Mouse (Mus musculus) midbrain, embryonic 16.5 days (tissue): ENCODE results near the gene Aurkaip1. TPM values are rescaled to one million over a fixed set of nuclear protein-coding genes. Genes with fewer than 3 reads are reported as not detected.
"Not testable (repeated sequence)": the region's sequence is repeated elsewhere in the genome, so short reads cannot be mapped to it uniquely, and the experiment has no call there.

Experiments
- ATAC-seq: fragments of 200-750 bp; cut with Nextera tagmentation; 2 replicates; pipeline ENCODE4 v1.8.0; 2017; ENCODE audit warnings: moderate TSS enrichment
- H3K27ac ChIP-seq: fragments of 300-500 bp; sonication (generic); 2 replicates; pipeline ENCODE4 v1.5.1; 2014; ENCODE audit warnings: mild to moderate bottlenecking, low read length, mixed read lengths
- H3K27me3 ChIP-seq: fragments of 300-500 bp; sonication (generic); 2 replicates; pipeline ENCODE4 v1.6.1; 2014; ENCODE audit warnings: low read depth, low read length, mixed read lengths; ENCODE audit not compliant: control insufficient read depth, insufficient read depth
- H3K36me3 ChIP-seq: fragments of 300-500 bp; sonication (generic); 2 replicates; pipeline ENCODE4 v1.6.1; 2014; ENCODE audit warnings: mild to moderate bottlenecking, low read length, moderate library complexity, mixed read lengths; ENCODE audit not compliant: control insufficient read depth, insufficient read depth
- H3K4me1 ChIP-seq: fragments of 300-500 bp; sonication (generic); 2 replicates; pipeline ENCODE4 v1.6.1; 2014; ENCODE audit warnings: mild to moderate bottlenecking, low read length, mixed read lengths; ENCODE audit not compliant: control insufficient read depth, insufficient read depth
- H3K4me2 ChIP-seq: fragments of 300-500 bp; sonication (generic); 2 replicates; pipeline ENCODE4 v1.6.1; 2014; ENCODE audit warnings: mild to moderate bottlenecking, low read length, mixed read lengths
- H3K4me3 ChIP-seq: fragments of 300-500 bp; sonication (generic); 2 replicates; pipeline ENCODE4 v1.5.1; 2014; ENCODE audit warnings: low read depth, mild to moderate bottlenecking, low read length, moderate library complexity, mixed read lengths
- H3K9ac ChIP-seq: fragments of 300-500 bp; sonication (generic); 2 replicates; pipeline ENCODE4 v1.6.1; 2014; ENCODE audit warnings: low read depth, low read length, mixed read lengths
- H3K9me3 ChIP-seq: fragments of 300-500 bp; sonication (generic); replicated peaks from 2 replicates; pipeline ENCODE4 v1.6.1; 2014; ENCODE audit warnings: mild to moderate bottlenecking, low read length, mixed read lengths; ENCODE audit not compliant: control insufficient read depth, poor library complexity, severe bottlenecking
- whole genome bisulfite sequencing: fragments of 180-500 bp; shearing (Covaris S2); extraction: QIAGEN DNeasy Blood & Tissue Kit; methylation state at CpG from one replicate; pipeline ENCODE4 v1.1.7; 2014; 5-methylcytosine and 5-hydroxymethylcytosine counted together
- polyA plus RNA-seq: library from polyadenylated mRNA; unstranded; fragments of >200 nt; fragmentation: Nextera tagmentation; extraction: Ambion mirVana; gene quantifications from 2 replicates; pipeline ENCODE4 v1.2.1, GENCODE M21; 2015

The Aurkaip1 gene
- 131 and 134 TPM in 2 replicates for polyA plus RNA-seq

GRCm38 (mm10) chr4:155831205-155831766, at the start of gene Aurkaip1:
Gene Aurkaip1 (plus strand): TSS chr4:155831272.
- ATAC-seq = peak; percentile 95
- no peaks in the 10 kb centered on the region for H3K36me3 ChIP-seq
- no peaks in the 10 kb centered on the region for H3K9me3 ChIP-seq
- H3K27me3 ChIP-seq = no peaks in the 10 kb centered on the region
- peak within 1 kb of the TSS; percentile 77 for H3K4me3 ChIP-seq
- peak within 1 kb of the TSS; percentile 86 for H3K9ac ChIP-seq
- peak within 1 kb of the TSS; percentile 96 for H3K4me2 ChIP-seq
- peaks cover 17% of the 10 kb centered on the region for H3K4me1 ChIP-seq
- under 1% methylated on average over 49 of the region's 49 CpGs for WGBS
- peak within 1 kb of the TSS; percentile 84 for H3K27ac ChIP-seq

DNA sequence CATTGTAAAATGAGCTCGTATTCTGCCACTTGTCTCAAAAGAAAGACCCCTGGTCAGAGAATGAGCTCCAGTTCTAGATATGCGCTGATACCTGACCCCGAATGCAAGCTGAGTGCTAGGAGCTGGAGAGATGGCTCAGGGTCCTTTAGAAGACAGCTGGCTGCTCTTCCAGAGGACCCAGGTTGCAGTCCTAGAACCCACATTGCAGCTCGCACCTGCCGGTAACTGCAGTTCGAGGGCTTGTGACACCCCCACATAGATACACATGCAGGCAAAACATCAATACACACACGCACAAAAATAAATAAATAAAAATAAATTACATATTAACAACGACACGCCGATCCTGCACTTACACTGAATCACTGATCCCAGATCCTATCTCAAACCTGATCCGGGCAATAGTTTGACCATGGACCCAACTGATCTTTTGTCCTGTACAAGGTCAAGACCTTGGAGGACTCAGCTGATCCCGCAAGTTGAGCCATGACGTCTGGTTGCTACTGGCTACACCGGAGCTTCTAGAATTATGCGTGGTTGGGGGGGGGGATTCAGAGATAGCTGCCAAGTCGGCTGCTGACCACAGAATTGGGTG, 47.5 kb upstream of the Aurkaip1 start:
- no peak for ATAC-seq
- no peaks in the 10 kb centered on the region for H3K36me3 ChIP-seq
- peak overlapping the region; percentile 60 for H3K4me3 ChIP-seq
- peak overlapping the region; percentile 75 for H3K4me2 ChIP-seq
- H3K9me3 ChIP-seq = no peaks in the 10 kb centered on the region
- whole genome bisulfite sequencing = 37% methylated on average over 16 of the region's 16 CpGs
- H3K4me1 ChIP-seq = peaks cover 19% of the 10 kb centered on the region
- H3K9ac ChIP-seq = peak overlapping the region; percentile 94
- no peaks in the 10 kb centered on the region for H3K27me3 ChIP-seq
- peak overlapping the region; percentile 89 for H3K27ac ChIP-seq

GRCm38 (mm10) chr4:155784081-155784701, 46.9 kb upstream of the Aurkaip1 start:
- Histone ChIP-seq H3K4me2 (peak overlapping the region; percentile 75), H3K4me3 (peak overlapping the region; percentile 60), H3K36me3 (no peaks in the 10 kb centered on the region), H3K9me3 (no peaks in the 10 kb centered on the region), H3K27me3 (no peaks in the 10 kb centered on the region), H3K9ac (peak overlapping the region; percentile 94), H3K4me1 (peaks cover 19% of the 10 kb centered on the region), H3K27ac (peak overlapping the region; percentile 89)
- WGBS = under 1% methylated on average over 51 of the region's 52 CpGs
- peak; percentile 92 for ATAC-seq

- 79% methylated on average over 10 of the region's 10 CpGs for WGBS
- Histone ChIP-seq H3K4me1 (peaks cover 19% of the 10 kb centered on the region), H3K9ac (peak overlapping the region; percentile 43; the same call in 1 of the 2 replicates), H3K27me3 (no peaks in the 10 kb centered on the region), H3K27ac (no peak overlapping the region), H3K36me3 (no peaks in the 10 kb centered on the region), H3K4me2 (peak overlapping the region; percentile 28; the same call in 1 of the 2 replicates), H3K4me3 (no peak overlapping the region), H3K9me3 (no peaks in the 10 kb centered on the region)
- ATAC-seq = no peak
Measured at GRCm38 (mm10) chr4:155785246-155785645, 45.8 kb upstream of the Aurkaip1 start.

GRCm38 (mm10) chr4:155785819-155786218, 45.3 kb upstream of the Aurkaip1 start, which contains the start of gene Tmem88b:
Gene Tmem88b (minus strand): TSS chr4:155785874.
- Histone ChIP-seq H3K4me1 (peaks cover 19% of the 10 kb centered on the region), H3K9me3 (no peaks in the 10 kb centered on the region), H3K36me3 (no peaks in the 10 kb centered on the region), H3K4me3 (peak within 1 kb of the TSS; percentile 60), H3K27me3 (no peaks in the 10 kb centered on the region), H3K9ac (peak within 1 kb of the TSS; percentile 94), H3K4me2 (peak within 1 kb of the TSS; percentile 75), H3K27ac (peak within 1 kb of the TSS; percentile 89; the same call in 1 of the 2 replicates)
- 71% methylated on average over 5 of the region's 5 CpGs for WGBS
- ATAC-seq = no peak

DNA sequence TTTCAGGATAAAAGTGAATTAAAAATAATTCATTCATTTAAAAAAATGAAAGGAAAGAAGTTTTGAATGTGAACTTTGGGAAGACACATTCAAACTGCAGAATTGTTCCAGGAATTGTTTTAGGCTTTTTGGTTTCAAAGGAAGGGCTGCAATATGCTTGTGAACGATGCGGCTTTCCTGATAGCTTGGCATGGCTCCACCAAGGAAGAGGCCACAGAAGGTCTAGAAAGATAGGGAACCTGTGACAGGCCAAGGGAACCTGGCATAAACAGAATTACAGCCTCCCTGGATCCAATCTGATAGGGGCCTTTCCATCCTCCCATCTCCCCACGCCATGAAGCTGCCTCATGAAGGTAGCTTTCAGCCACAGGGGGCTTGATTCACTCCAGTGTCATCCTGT, 42.8 kb upstream of the Aurkaip1 start:
- Histone ChIP-seq H3K27me3 (no peaks in the 10 kb centered on the region), H3K4me1 (peaks cover 14% of the 10 kb centered on the region), H3K9ac (no peak overlapping the region), H3K36me3 (no peaks in the 10 kb centered on the region), H3K4me2 (no peak overlapping the region), H3K4me3 (no peak overlapping the region), H3K27ac (no peak overlapping the region), H3K9me3 (no peaks in the 10 kb centered on the region)
- no peak for ATAC-seq
- 83% methylated on average over 3 of the region's 3 CpGs for WGBS

DNA sequence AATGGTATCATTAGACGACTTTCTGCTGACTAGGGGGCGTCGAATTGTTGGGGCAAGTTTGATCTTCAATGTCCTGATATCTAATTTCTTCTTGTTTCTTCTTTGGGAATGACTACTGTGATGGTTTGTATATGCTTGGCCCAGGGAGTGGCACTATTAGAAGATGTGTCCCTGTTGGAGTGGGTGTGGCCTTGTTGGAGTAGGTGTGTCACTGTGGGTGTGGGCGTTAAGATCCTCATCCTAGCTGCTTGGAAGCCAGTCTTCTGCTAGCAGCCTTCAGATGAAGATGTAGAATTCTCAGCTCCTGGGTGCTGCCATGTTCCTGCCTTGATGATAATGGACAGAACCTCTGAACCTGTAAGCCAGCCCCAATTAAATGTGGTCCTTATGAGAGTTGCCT, 42.2 kb upstream of the Aurkaip1 start:
- not testable (repeated sequence) for H3K9ac ChIP-seq, H3K4me3 ChIP-seq, H3K27ac ChIP-seq, H3K4me1 ChIP-seq, H3K27me3 ChIP-seq, H3K9me3 ChIP-seq, H3K36me3 ChIP-seq, ATAC-seq, H3K4me2 ChIP-seq
- WGBS = 76% methylated on average over 4 of the region's 4 CpGs

DNA sequence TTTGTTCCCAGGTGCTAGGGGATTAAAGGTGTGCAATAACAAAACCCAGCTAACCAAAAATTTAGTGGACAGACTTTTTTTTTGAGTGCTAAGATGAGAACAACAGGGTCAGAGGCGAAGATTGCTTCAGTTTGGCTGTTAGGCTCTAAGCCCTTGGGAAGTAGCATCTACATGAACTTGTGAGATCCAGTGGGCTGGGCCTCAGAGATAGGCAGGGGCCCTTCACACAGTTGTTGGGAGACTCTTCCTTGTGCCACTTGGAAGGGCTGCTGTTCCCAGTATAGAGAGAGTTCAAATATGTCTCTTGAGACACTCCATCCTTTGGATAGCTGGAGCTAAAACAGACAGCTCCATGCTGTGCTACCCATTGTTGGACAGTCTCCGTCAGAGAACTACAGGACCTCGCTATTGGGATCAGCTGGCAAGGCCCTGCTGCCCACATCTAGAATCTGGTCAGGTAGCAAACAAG, 41.0 kb upstream of the Aurkaip1 start, which contains the start of gene Ankrd65:
Ankrd65 (plus strand) TSS at position 419 of the 469 bp plus-strand sequence.
- Histone ChIP-seq H3K9ac (no peak within 1 kb of the TSS), H3K27me3 (no peaks in the 10 kb centered on the region), H3K36me3 (no peaks in the 10 kb centered on the region), H3K4me1 (0 out of 2 replicates have a peak, but pooled peaks cover 5% of the 10 kb centered on the region), H3K27ac (no peak within 1 kb of the TSS), H3K9me3 (no peaks in the 10 kb centered on the region), H3K4me2 (no peak within 1 kb of the TSS), H3K4me3 (no peak within 1 kb of the TSS)
- WGBS = 68% methylated on average over 3 of the region's 3 CpGs
- no peak for ATAC-seq
